Mouse (Mus musculus) stomach, postnatal 0 days (tissue): ENCODE measurements at regions not wholly inside any gene's neighbourhood (a gene's known extent, or its start where the extent isn't known, plus 50 kb on each side); places are given as distances from the start of the nearest gene placed in this dataset.

Source experiments
- CTCF ChIP-seq: IDR thresholded peaks from 2 replicates; pipeline ENCODE4 v1.5.1; 2016; ENCODE audit warnings: antibody characterized with exemption, low read depth, mild to moderate bottlenecking, moderate library complexity
- EP300 ChIP-seq: optimal IDR thresholded peaks from 2 replicates; pipeline ENCODE3; 2016; ENCODE audit warnings: antibody characterized with exemption

DNA sequence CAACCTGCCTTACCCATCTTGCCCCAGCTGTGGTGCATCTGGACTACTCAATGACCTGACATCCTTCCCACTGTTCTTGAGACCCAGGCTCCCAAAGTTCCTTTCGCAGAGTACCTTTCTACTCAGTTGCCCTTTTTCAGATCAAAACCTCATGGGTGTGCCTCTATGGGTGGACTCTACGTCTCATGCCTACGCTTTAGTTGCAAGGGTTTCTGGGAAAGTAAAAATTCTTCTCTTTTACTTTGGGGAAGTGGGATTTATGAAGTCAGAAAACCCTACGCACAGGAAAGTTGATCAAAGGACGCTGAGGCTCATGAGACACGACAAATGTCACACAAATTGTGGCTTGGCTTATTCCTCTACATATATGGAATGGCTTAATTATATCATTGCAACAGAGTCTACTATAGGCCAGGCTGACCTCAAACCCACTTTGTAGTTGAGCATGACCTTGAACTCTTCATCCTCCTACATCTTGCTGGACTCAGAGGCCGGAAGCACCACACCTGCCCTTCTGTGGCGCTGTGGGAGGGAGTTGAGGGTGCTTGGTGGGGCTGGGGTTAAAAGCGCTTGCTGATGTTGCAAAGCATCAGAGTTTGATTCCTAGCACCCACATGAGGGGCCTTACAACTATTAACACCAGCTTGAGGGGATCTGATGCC lies 55.1 kb upstream of the Pim1 start:
- TF ChIP-seq CTCF: no peak
- TF ChIP-seq EP300: no peak
